Mouse (Mus musculus): ENCODE measurements at regions not wholly inside any gene's neighbourhood (a gene's known extent, or its start where the extent isn't known, plus 50 kb on each side); places are given as distances from the start of the nearest gene placed in this dataset.

GRCm38 (mm10) chr3:101224091-101224490, 63.6 kb downstream of the Cd2 start:
- DNase-seq = no peak

DNA sequence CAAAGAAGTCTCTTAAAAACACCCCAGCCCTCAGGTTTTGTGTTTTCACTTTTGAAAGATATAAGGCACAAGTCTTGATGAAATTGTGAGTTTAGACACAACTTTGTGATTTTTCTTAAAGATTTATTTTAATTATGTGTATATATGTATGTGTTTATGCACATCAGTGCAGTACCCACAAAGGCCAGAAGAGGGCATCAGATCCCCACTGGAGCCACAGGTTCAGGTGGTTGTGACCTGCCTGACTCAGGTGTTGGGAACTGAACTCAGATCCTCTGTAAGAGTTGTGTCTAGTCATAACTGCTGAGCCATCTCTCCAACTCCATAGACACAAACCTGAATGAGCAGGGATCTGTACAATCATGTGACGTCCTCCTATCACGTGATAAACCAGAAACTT, 67.8 kb downstream of the Cd2 start:
- DNase-seq = no peak

DNA sequence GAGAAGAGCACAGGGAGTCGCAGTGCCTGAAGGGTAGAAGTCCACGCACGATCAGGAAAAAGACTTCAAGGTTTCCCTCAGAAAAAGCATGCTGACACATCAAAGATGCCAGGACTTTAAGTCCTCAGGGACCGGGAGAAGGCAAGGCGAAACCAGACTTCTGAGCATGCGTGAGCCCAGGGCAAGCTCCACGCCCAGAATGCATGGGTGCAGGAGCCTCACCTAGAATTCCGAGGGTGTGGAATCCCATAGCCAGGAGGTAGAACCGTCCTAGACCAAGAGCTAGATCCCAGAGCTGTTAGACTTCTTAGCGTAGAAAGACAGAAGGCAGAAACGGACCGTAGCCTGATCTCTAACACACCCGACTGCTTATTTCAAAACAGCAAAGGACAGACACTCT, 71.0 kb downstream of the Cd2 start:
- no peak for DNase-seq

- DNase-seq = no peak
These were observed 74.6 kb downstream of the Cd2 start for GRCm38 (mm10) chr3:101213212-101213562.

DNA sequence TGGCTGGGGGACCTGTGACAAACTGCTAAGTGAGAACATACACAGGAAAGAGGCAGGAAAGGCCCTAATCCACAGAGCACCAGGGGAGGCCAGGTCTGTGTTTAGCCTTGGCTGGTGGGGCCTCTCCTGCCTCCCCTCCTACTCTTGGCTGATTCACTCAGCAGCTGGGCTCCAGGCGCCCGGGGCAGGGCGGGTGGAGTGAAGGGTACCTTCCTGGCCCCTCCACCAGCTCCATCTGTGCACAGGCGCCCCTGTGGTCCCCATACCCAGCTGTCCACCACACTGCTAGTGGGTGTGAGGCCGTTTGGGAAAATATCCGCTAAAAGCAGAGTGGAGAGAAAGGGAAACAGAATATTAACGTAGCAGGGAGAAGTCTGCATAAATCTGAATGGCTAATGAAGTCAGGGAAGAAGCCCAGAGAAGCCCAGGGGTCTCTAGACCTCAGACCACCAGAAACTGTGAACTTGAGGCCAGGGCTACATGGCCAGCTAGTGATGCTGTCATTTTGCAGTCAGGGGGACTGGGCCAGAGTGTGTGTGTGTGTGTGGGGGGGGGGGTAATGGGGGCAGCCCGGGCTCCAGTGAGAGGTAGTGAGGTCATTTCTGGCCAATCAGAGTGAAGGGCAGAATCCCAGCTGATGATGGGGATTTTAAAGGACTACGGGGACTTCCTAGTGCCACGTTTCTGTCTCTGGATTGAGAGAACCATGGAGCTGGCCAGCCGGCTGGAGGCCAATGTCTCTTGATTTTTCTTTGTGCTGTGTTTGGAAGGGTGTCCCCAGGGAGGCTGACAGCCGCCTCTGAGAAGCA, 75.1 kb downstream of the Cd2 start:
- DNase-seq = no peak

- DNase-seq = no peak
These were observed 75.8 kb downstream of the Cd2 start for GRCm38 (mm10) chr3:101211936-101212335.

DNA sequence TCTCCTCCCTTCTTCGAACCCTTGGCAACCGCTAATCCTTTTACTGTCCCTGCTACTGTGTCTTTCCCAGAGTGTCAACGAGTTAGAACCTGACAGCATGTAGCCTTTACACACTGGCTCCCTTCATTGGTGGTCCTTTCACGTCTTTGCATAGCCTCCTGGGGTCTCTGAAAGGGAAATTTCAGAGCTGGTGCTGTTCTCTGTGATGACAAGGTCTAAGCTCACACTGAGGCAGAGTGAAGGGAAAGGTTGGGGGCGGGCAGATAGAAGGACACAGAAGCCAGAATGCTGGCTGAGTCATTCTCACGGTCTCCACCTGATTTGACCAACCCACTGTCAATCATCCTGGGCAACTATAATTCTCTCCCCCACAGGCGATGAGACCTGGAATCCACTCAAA, 78.2 kb downstream of the Cd2 start:
- DNase-seq = no peak

- no peak for DNase-seq
These were observed 79.0 kb downstream of the Cd2 start for GRCm38 (mm10) chr3:101208751-101209150.

GRCm38 (mm10) chr3:101206172-101206571, 81.6 kb downstream of the Cd2 start:
- DNase-seq = peak; percentile 4

DNA sequence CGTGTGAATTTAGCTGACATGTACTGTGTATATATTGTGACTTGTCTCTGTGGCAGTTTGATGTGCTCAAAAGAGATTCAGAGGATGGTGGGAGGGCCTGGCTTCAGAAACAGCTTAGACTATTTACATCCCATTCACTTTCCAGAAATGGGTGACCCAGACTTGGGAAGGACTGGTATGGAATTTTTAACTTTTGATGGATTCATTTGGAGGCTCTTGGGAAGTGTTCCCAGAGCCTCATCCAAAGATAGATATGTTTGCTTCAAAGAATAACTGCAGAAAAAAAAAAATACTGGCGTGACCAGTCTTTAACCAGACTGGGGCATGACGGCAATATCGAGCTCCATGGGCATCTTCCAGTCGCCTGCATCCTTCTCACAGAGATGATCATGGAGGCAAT, 84.6 kb upstream of the Ptgfrn start:
- no peak for DNase-seq

DNA sequence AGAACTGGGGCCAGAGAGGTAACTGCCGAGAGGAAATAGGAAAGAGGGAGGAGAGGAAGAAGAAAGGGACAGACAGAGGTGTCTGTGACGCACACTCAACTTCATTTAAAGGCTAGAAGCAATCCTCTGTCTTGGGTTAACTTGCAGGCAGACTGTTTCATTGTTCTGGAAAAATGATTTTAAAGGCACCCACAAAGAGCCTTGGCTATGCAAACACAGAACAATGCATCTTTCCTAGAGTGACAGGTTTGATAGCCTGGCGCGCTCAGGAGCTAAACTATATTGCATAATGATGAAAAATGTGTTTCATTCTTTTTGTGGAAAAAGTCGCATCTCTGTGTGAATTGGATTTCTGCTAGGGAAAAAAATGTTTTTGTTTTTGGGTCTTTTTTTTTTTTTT, 84.2 kb upstream of the Ptgfrn start:
- no peak for DNase-seq

- no peak for DNase-seq
These were observed 81.4 kb upstream of the Ptgfrn start for GRCm38 (mm10) chr3:101191298-101191986.

DNA sequence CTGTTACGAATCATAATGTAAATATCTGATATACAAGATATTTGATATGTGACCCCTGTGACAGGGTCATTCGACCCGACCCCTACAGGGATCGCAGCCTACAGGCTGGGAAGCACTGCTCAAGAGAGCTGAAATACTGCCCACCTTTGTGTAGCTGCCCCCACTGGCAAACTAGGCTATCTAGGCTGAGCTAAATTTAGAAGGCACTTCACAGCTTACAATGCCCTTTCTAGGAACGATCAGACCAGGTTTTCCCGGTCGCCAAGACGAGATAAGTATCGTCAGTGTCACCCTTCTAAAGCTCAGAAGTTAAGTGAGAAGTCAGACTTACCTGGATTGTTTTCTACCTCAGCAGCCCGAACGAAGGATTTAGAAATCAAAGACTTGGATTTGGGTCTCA, 71.9 kb upstream of the Ptgfrn start:
- no peak for DNase-seq

DNA sequence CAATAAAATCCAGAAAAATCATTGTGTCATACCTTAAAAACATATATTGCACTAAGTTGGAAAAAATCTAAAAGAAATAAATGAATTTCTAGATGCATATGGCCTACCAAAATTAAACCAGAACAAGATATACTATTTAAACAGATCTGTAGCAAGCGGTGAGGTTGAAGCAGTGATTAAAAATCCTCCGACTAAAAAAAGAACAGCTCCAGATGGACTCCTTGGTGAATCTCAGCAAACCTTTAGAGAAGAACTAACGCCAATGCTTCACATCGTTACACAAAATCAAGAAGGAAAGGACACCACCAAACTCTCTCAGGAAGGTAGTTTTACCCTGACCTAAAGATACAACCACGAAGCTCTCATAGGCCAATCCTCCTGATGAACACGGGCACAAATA, 63.9 kb upstream of the Ptgfrn start:
- DNase-seq = no peak

DNA sequence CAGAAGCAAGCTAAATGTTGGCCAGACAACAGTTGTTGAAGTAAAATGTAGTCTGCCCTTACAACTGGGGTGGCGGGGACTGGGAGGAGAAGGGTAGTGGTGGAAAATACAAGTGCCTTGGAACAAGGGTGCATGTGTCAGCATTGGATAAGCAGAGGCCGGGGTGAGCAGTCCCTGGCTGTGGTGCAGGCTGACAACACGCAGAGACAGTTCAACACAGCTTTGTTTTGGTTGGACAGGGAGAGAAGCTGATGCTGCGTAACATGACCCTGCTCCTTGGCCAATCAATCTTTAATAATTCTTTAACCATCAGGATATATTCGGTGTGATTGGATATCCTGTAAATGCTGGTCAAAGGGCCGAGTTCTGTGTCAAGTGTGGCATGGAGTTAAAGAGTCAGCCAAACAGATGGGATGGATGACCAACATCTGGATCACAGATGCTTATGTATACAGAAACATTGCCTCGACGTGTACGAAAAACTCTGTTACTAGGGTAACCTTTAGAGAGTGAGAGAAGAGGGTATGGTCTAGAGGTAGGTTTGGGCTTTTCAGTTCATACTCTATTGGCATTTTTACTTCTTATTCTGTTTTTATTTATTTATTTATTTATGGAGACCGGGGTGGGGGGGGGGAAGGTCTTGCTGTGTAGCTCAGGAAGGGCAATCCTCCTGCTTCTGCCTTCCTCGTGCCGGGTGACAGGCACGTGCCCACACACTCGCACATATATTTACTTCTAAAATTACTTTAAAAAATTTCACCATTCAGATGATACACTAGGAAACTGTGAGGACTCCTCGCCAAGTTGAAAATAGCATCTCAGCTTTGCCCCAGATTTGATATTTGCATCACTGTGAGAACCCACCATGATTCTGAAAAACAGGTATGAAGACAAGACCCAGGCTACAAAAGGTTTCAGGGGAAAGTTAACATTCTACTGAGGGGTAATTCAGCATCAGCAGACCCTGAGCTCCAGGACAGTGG, 60.2 kb upstream of the Ptgfrn start:
- DNase-seq = no peak

DNA sequence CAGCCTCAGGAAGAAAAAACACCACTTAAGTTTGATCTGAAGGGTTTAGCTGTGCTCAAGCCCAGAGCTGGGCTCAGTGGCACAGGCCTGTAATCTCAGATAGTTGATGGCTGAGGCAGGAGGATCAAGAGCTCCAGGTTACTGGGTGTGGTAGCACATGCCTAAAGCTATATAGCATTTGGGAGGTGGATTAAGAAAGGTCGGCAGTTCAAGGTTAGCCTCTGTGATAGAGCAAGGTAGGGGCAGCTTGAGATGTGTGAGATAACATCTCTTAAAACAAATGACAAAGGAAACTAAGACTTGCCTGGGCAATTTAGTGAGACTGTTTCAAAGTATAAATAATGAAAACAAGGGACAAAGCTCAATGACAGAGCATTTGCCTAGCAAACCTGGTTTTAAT, 56.9 kb upstream of the Ptgfrn start:
- no peak for DNase-seq

DNA sequence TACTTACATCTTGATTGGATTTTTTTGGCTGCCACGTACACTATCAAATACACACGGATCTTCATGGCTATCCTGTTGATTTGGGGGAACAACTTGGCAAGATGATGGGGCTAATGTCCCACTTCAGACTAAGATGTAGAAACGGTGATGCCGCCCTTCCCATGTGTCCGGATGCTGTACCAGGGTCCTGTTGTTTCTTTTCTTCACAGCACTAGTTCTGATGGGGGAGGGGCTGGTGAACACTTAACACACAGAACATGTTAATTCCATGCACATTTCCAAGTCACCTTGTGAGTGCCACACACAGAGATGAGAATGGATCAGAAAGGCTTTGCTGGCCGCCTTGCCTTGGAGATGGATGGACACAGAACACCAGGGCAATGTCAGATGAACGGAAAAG, 56.5 kb upstream of the Ptgfrn start:
- DNase-seq = no peak

DNA sequence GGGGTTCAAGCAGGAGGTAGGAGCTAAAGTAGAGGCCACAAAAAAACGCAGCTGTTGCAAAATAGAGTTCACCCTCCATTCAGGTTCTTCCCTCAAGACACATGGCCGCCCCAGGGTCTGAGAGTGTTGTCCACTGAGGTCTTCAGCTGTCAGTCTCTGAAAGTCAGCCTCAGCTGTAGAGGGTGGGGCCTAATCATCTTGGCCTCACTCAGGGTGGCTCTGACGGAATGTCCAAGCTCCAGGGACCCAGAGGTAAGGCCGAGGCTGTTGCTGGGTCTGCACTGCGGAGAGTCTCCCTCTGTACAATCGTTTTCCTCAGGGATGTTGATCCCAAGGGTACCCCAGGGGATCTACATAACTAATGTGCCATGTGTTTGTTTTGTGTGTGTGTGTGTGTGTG, 55.2 kb upstream of the Ptgfrn start:
- DNase-seq = no peak

- no peak for DNase-seq
These were observed 54.7 kb upstream of the Ptgfrn start for GRCm38 (mm10) chr3:101164771-101165170.

DNA sequence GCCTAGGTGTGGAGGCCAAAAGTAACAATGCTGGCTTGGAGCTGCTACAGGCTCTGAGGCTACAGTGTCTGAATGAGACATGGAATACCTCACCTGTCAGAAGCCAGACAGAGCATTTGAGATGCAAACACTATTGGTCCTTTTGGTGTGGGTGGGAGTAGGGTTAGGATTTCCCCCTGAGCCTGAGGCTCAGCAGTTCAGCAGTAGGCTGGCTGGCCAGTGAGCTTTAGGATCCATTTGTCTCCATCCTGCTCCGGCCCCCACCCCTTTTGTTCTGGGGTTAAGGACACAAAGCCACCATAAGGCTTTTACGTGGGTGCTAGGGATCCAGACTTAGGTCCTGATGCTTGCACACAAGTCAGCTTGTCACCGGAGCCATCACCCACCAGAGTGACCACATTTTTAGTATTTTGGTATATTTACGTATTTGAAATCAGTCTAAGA, 53.9 kb upstream of the Ptgfrn start:
- DNase-seq = no peak

DNA sequence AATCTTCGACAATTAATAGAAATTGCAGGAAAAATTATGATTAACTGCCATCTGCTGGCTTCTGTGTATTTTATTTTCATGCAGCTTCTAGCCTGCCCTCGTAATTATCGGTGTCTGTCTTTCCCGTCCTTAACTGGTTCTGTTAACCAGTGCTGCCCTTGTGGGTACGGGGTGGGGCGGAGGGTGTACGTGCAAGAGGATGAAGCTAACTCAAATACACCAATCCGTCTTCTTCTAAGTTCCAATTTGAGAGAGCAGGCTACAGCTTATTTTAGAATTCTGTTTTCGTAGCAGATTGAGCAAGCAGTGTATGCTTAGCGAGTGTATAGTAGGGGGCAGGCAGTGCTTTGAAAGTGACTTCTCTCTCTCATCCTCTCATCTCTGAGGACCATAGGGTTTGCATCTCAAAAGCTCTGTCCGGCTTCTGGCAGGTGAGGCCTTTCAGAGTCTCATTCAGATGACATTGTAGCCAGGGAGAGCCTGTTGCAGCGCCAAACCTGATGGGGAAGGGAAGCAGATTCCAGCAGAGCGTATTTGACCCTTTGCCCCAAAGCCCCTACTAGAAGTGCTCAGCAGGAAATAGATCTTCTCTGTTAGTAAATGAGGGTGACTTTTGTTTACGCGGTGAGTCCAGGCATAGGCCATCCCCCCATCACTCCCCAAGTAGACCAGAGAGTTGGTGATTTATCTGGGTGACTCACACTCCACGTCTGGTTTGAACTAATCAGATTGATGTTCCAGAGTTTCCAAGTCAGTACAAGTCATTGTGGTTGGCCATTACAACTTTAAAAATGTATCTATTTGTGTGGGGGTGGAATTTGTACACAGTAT, 53.3 kb upstream of the Ptgfrn start:
- DNase-seq = peak; percentile 11

GRCm38 (mm10) chr3:101162536-101163159, 52.6 kb upstream of the Ptgfrn start:
- DNase-seq = no peak
